Mouse (Mus musculus) heart, adult 9 months (tissue): ENCODE measurements around the gene March8.
A peak's percentile ranks its signal among the peaks of the same experiment; 100 is the strongest.
"Not testable (repeated sequence)": the region's sequence is repeated elsewhere in the genome, so short reads cannot be mapped to it uniquely, and the experiment has no call there.

Source experiments
- DNase-seq, 2 experiments: peaks; one replicate each; pipeline ENCODE4 v3.0.0; 2022; ENCODE audit warnings: low spot score in 2 of 2

The March8 gene

DNA sequence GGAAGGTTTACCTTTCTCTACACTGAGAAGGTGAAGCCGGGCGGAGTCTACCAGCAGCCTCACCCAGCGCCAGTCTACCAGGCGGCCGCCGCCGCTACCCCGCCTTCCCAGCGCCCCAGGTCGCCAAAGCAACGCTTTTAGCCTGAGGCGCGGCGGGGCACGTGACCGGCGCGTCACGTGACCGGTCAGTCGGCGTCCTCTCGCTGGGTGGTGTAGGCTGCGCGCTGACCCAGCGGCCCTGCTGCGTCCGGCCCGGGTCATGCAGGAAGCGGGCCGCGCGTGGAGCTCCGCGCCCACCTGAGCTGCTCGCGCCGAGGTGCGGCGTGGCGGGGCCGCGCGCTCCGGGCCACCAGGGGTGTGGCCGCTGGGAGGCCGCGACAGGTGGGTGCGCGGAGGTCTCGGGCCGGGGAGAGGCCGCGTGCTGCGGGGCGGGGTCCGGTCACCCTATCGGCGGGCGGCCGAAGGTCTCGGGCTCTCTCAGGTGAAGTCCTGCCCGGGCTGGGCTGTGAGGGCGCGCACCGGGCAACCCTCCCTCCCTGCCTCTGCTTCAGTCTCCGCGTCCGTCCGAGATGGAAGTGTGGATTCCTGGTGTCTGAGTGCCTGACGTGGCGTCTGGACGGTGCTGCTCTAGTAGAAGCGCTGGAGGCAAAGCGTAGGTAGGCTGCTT lies at the start of gene March8:
Gene March8 (plus strand): TSS at position 190 of the 667 bp plus-strand sequence.
- peak; percentile 89 to 92 for DNase-seq

DNA sequence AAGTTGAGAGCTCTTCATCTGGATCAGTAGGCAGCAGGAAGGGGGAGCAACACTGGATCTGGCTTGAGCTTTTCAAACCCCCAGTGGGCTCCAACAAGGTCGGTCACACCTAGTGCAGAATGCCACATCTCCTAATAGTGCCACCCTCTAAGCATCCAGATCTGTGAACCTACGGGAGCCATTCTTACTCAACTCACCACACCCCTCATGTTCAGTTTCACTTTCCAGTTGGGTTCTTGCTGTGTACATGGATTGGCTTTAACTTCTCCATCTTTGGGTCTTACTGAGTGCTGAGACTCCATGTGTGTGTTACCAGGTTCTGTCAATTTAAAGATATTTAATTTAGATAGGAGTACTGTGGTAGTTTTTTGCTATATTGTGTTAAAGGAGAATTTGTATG lies 26.4 kb upstream of the March8 start:
- no peak for DNase-seq

DNA sequence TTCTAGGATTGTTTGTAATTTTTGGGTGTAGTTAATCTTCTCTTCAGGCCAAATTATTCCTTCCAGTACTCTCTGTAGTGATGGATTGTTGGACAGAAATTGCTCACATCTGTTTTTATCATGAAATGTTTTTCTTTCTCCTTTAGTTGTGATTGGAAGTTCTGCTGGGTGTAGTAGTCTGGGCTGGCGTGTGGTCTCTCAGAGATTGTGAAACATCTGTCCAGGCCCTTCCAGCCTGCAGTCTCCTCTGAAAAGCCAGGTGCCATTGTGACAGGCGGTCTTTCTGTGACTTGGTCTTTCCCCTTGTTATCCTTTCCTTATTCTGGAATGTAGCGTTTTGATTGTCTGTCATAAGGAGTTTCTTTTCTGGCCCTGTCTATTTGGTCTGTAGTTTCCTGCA lies 18.6 kb upstream of the March8 start:
- peak; percentile 5 to 22 for DNase-seq

DNA sequence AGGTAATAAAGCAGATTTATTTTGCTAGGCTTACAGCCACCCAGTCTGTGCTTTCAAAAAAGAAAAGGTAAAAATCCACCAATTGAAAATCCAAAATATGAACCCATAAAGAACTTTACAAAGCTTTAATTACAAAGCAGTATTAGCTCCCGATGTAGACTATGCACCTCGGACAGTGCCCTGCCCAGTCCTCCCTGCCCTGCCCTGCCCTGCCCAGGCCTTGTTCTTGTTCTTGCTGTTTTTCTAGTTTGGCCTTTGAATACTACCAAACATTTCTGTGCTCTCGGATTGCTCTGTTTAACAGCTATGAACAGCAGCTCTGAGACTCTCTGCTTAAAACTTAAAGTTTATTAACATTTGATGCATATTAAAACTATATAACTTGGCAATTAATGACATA lies 11.2 kb upstream of the March8 start:
- DNase-seq: no peak

DNA sequence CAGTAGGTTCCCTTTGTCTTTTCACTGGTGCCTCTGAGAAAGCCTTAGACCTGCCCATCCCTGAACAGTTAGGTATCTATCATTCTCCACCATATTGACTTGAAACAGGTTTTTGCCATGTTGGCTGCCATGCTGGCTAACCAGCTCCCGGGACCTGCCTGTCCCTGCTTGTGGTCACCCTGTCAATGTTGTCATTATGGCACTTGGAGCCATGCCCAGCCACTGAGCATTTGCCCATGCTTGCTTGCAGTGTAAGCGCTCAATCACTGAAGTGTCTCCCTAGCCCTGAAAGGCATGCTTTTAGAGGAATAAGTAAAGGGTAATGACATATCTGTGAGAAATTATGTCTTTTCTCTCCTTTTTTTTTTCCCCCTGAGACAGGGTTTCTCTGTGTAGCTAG lies 6.4 kb upstream of the March8 start:
- no peak for DNase-seq

DNA sequence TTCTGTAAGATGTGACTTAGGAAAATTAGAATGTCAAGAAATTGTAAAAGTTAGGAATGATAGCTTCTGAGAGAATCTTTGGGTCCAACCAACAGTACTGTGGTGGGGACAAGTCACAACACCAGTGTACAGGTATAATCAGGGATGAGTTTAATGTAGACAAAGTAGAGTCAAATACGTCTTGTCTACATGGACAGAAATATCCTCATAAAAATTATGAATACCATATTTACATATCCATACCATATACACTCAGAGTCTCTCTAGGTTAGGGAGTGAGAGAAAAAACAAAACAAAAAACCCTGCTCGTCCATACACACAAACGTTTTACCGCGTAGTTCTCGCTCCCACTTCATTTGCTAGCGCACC lies 374 bp upstream of the March8 start:
- no peak for DNase-seq

DNA sequence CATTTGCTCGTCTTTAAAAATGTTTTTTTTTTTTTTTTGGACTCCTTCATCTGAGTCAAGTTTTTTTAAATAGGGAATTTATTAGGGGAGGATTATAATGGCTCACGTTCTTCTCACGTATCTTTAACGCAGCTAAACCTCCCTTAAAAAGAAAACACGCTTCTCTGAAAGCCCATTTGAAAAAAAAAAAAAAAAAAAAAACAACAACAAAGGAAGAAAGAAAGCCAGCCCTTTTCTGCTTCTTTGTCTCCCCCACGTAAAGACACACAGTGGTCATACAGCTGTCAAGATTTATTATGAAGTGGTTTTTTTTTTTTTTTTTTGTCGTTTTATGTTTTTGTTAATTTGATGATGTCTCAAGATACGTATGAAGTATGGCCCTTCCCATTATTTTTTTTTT lies 696 bp downstream of the March8 start:
- no peak for DNase-seq

DNA sequence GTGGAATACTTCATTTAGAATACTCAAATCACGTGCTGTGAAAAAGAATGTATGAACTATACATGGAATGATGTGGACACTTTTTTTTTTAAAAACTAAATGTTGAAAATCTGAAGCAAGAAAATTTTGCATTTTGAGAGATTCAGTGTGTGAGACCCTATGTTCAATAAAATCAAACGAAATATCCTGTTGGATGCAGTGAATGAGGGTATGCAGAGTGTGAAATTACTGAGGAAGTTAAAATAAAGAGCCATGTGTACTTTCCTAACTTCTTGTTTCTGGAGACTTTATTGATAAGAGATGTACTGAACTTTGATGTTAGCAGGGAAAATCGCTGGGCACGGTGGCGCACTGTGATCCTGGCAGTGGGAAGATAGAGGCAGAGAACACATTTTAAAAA lies 1.3 kb downstream of the March8 start:
- no peak for DNase-seq

DNA sequence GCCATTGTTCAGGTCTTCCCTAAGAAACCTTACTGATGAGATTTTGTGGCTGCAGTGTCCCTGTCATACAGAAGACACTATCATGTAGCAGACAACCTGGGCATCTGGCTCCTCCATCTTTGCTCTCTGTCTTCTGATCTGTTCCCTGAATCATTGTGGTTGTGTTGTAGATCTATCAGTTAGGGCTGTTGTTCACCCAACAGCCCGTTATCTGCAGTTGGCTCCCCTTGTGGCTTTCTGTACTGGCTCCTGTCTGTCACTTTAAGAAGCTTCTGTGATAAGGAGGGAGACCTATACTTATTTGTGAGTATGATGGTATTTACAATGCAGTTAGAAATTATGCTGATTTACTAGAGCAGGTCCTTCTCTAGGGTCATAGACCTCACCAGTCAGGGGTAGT lies 2.7 kb downstream of the March8 start:
- DNase-seq: no peak

DNA sequence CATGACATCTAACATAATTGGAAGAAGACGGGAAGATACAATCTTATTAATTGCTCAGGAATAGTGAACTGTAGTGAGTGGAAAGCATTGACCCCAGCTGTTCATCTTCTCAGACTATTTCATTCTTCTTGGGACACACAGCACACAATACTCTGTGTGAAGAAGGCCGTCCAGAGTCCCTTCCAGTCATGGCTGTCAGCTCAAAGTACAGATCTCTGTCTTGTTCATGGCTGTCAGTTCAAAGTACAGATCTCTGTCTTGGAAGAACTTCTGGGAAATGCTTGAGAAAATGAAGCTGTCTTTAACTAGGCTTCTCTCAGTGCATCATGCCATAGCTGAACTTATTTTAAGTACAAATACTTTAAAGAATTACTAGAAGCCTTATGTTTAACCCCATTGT lies 10.1 kb downstream of the March8 start:
- DNase-seq: no peak

DNA sequence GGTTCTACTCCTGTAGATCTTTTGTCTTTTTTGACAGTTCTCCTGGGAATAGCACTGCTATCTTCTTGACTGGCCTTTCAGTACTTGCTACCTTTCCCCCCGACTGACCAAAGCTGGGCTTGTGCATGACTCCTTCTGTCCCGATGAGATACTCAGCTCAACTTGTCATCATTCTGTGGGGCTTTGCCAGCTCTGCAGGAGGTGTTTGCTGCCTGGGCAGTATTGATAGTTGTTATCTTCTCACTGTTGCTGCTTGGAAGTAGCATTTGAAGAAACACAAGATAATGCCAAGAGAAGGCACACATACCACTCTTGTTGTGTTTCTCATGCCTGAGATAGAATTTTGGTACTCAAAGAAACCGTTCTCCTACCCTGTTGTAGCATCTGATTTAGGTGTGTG lies 12.2 kb downstream of the March8 start:
- no peak for DNase-seq

DNA sequence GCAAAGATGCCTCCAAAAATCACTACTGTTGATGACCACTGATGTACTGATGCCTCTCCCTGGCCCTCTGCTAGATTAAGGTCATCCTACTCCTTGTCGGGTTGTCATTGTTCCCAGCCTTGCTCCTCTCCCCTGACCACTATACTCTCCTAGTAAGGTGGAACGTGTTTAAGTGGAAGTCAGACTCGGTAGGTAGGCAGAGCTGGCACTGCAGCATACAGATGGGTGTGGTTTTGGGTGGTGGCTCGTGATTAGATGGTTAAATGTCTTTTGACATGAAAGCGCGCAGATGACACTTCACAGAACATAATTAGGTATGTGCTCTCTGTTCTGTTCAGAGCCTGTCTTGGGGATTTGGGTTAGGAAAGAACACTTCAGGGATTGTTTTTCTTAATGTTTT lies 12.8 kb downstream of the March8 start:
- no peak for DNase-seq

DNA sequence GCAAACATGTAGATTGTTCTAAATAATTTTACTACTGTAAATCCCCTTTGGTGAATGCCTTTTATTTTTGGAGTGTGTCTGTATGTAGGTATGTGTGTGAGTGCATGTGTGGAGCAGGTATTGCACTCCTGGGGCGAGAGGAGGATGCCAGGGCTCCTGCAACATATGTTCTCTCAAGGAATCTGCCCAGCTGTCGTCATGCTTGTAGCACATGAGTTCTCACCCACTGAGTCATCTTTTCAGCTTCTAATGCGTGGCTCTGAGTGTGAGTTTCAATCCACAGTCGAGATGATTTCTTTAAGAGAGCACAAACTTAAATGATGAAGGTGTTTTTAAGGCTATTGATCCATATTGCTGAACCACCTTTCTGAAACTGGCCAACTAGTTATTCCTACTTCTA lies 13.7 kb downstream of the March8 start:
- DNase-seq: no peak

DNA sequence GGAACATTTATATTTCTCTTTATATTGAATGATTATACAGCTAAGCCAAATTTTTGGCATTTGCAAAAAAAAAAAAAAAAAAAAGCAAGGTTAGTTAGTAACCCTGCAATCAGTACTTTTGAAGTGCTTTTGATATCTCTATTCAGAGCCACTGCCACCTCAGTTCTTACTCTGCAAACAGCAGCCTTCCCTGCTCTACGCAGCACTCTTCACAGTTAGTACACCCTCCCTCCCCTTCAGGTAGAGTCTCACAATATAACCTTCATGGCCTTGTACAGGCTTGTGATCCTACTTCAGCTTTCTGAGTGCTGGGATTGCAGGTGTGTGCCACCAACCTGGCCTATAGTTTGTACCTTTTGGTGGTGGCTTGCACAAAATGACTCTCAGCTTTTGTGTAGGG lies 15.6 kb downstream of the March8 start:
- no peak for DNase-seq

DNA sequence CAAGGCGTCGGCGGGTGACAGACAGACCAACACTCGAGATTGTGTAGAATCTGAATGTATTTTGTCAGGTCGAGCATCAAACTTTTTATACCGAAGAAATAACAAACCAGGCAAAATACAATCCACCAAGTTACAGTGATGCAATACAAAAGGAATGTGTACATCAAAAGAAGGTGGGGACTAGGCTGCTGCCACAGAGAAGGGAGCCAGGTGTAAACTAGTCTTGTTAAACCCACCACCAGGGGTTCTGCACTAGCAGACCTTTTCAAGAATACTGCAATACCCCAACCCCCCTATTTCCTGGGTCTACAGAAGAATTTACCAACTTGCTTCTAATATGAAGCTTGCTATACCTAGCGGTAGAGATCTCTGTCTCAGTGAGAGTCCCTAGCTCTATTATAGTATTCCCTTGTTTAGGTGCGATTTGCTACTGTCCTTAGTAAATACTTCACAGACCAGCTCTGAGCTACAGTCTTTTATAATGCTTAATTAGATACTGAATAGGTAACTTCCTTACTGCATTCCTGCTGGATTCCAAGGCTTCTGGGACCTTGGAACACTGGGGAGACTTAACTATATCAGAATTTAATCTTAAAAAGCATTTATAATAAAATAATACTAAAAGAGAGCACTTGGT lies 18.6 kb downstream of the March8 start:
- not testable (repeated sequence) for DNase-seq

DNA sequence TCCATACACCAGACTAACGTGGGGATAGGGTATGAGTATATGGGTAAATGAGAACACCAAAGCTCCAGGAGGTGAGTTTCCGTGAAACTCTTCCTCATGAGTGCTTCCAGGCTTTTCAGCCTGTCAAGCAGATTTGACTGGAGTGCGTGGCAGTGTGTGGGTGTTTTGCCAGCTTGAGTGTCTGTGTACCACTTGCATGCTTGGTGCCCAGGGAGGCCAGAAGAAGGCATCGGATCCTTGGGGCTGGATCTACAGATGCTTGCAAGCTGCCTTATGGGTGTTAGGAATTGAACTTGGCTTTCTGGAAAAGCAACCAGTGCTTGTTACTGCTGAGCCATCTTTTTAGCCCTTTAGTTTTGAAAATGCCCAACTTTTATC lies 19.1 kb downstream of the March8 start:
- DNase-seq: no peak

DNA sequence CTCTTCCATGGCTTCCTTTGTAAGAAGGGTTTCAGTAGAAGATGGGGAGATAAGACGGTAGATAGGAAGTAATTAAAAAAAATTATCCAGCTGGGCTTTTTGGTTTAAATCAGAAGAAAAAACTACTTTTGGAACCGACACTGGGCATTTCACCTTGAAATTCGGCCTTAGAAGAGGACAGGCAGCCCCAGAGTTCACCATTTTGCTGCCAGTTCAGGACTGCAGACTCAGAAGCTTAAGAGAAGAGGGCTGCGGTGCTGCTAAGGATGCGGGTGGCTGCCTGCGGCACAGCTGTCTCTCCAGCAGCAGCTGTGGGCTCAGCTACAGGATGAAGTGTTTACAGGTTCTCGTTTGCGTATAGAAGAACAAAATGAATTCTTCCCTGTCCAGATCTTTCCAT lies 20.2 kb downstream of the March8 start:
- DNase-seq: no peak

DNA sequence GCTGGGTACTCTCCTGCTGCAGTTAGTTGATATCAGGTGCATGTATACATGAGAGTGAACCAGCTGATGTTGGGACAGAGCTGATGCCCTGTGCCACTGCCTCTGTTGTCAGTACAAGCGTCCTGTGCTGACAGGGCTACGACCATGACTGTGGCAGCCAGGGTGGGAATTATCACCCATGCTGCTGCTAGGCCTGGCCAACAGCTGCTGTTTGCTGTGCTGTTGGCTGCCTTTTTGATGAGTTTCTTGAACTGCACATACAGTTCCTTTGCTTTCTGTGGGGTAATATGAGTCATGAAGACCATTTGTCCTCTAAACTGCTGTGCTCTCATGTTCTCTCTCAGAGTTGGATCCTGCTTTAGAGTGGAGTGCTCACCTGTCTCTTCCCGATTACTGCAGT lies 21.4 kb downstream of the March8 start:
- no peak for DNase-seq

DNA sequence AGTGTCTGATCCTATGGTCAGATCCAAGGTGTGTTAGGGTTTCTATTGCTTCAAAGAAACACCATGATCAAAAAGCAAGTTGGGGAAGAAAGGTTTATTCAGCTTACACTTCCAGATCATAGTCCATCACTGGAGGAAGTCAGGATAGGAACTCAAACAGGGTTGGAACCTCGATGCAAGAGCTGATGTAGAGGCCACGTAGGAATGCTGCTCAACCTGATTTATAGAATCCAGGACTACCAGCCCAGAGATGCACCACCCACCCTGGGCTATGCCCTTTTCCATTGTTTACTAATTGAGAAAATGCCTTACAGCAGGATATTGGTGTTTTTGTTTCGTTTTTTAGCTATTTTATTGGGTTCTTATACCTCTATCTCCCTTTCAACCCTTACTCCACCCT lies 23.6 kb downstream of the March8 start:
- no peak for DNase-seq

DNA sequence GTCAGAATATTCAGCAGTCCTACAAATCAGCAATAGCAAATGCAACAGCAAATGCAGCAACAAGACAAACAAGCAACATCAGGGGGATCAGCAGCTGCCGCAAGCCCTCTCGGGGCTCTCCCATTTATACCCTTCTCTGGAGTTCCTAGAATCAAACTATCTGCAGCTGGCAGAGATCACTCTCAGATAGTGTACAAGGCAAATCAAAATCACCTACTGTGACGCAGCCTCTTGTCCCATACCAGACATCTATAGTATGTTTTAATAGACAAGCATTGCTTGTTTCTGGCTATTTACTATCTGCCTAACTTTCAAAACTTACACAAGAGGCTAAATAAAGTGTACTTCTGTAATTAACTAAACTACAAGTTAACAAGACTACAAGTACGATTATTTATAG lies 24.2 kb downstream of the March8 start:
- no peak for DNase-seq

DNA sequence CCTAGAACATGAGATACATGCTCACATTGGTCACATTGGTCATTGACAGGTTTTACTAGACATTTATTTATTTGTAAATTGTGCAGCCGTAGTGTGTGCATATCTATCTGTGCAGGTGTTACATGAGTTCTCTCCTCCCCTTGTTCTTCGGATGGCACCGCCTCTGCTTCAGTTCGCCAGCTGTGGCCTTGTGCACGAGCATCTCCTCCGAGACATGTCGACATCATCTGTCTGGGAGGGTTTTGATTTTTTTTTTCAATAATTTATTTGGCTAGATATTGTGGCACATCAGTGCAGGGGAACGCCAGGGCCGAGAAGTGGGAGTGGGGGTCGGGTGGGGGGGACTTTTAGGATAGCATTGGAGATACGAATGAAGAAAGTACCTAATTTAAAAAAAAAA lies 30.1 kb downstream of the March8 start:
- DNase-seq: no peak

DNA sequence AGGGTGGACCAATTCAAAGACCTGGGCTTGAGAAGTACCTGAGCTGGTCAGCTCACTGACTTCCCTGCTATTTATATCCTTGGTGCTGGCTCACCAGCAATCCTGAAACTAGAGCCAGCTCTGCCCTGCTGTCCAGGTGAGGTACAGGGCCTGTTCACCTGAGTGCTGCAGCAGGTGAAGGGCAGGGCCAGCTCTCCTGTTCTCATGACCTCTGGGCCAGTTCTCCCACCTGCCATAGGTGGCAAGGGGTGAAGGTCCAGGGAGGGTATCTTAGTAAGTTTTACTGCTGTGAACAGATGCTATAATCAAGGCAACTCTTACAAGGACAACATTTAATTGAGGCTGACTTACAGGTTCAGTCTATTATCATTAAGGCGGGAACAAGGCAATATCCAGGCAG lies 32.0 kb downstream of the March8 start:
- DNase-seq: no peak

DNA sequence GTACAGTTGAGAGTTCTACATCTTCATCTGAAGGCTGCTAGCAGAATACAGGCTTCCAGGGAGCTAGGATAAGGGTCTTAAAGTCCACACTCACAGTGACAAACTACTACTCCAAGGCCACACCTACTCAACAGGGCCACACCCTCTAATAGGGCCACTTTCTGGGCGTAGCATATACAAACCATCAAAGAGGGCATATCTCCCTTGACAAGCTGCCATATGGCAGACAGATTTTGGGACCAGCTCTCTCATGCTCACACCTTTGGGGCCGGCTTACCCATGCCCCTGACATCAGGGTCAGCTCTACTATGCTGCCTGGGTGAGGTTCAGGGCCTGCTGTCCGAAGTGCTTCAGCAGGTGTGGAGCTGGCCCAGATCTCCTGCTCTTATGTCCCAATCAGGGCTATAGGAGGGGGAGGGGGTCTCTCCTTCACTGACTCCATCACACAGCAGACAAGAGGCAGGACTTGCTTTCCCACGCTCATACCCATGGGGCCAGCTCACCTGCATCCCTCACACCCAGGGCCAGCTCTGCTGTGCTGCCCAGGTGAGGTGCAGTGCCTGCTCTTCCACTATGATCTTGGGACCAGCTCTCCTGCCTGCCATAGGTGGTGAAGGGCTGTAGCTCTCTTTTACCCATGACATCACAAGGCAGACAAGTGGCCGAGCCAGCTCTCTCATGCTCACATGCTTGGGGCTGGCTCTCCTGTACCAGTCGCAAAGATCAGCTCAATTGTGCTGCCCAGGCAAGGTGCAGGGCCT lies 32.6 kb downstream of the March8 start:
- DNase-seq: no peak
